Mouse (Mus musculus): Measurements from ENCODE around the gene Nup214.

Gene Nup214

GRCm38 (mm10) chr2:32068811-32069607 is 94.8 kb downstream of the Nup214 start:
- in situ Hi-C loops (cut with MboI) = no loop called here

- in situ Hi-C loops (cut with MboI) = no loop called here
Measured at GRCm38 (mm10) chr2:32070747-32071146, 96.5 kb downstream of the Nup214 start.

- in situ Hi-C loops (cut with MboI) = no loop called here
Measured at GRCm38 (mm10) chr2:32074404-32074803, 100.2 kb downstream of the Nup214 start.

GRCm38 (mm10) chr2:32075368-32075767 is 101.1 kb downstream of the Nup214 start:
- in situ Hi-C loops (cut with MboI) = no loop called here

DNA sequence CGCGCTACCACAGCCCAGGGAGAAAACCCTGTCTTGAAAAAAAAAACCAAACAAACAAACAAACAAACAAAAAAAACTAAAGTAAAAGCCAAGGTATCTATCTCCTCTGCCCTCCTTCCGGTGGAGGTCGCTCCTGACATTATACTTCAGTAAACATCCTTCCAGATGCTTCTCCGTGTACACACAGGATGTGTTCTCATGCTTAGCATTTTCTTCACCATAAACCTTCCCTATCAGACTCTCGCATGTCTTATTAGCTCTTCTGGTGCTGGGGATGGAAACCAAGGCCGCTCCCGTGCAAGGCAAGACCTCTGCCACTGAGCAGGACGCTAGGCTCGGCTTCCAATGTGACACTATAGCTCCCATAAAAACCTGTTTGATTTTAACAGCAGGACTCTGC is 103.5 kb downstream of the Nup214 start:
- in situ Hi-C loops (cut with MboI) = no loop called here

- in situ Hi-C loops (cut with MboI) = no loop called here
Measured at GRCm38 (mm10) chr2:32078522-32078921, 104.3 kb downstream of the Nup214 start.

GRCm38 (mm10) chr2:32079191-32079725 is 105.0 kb downstream of the Nup214 start:
- in situ Hi-C loops (cut with MboI) = no loop called here

- in situ Hi-C loops (cut with MboI) = no loop called here
Measured at GRCm38 (mm10) chr2:32080681-32081080, 106.4 kb downstream of the Nup214 start.

- in situ Hi-C loops (cut with MboI) = no loop called here
Measured at GRCm38 (mm10) chr2:32081296-32081929, 107.2 kb downstream of the Nup214 start.

DNA sequence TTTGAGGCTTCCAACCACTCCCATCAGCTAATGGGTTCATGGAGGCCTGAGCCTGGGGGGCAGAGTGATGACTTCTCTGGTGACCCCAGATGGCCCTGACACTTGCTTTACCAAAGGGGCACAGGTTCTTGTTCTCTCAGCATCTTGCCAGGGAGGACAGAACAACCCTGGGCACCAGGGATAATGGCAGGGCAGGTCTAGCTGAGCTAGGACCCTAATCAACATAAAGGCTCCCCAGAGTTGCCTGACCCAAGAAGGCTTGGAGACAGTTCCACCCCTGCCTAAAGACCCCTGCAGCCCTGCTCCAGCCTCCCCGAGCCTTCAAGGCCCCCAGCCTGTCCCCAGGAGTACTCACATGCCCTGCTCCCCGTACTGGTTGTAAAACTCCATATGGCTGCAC is 108.0 kb downstream of the Nup214 start:
- in situ Hi-C loops (cut with MboI) = no loop called here

GRCm38 (mm10) chr2:32083159-32084011 is 109.1 kb downstream of the Nup214 start:
- in situ Hi-C loops (cut with MboI) = no loop called here

DNA sequence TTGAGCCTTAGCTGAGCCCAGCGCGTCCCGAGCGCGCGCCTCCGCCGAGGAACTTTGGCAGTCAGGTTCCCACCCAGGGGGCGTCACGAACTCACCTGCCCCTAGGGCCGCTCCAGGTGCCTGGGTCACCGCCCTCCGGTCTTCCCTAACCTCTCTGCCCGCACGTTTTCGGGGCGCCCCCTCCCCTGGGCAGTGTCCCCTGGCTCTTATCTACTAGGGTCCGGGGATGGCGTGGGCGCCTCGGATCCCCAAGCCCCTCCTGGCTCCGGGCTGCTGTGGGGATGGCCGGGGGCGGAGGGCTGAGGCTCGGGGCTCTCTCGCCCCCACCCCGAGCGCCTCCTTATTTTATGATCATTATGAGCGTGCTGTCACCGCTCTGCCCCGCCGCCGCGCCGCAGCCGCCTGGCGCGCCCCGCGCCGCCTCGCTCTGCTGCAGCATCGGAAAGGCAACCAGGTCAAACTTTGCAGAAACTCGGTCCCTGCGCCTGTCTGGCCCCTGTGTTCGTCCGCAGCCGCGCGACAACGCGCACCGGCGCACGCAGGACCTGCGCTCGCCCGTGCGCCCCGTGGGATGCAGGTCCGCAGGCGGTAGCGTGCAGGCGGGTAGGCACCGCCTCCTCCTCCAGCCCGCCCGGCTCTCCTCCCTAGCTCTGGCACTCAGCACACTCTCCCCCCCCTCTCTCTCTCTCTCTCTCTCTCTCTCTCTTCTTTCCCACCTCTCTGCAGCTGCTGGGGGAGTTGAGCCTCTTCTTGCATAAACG is 110.1 kb downstream of the Nup214 start, which contains the start of gene Fam78a:
TSS of gene Fam78a (minus strand) at position 747 of the 761 bp plus-strand sequence.
- in situ Hi-C loops (cut with MboI) = no loop called here

DNA sequence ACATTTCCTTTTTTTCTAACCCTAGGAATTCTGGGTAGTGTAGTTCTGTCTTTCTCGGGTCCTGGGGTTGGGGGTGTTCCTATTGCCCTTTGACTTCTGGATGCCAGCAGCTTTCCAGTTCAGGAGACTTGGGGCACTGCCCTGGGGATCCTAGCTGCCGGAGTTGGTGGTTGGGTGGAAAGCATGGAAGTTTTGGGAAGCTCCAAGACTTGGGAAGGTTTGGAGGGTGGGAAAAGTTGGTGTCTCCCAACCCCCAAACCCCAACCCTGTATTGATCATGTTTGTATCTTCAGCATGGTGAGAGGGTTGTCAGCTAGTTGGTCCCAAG is 110.6 kb downstream of the Nup214 start:
- in situ Hi-C loops (cut with MboI) = no loop called here

DNA sequence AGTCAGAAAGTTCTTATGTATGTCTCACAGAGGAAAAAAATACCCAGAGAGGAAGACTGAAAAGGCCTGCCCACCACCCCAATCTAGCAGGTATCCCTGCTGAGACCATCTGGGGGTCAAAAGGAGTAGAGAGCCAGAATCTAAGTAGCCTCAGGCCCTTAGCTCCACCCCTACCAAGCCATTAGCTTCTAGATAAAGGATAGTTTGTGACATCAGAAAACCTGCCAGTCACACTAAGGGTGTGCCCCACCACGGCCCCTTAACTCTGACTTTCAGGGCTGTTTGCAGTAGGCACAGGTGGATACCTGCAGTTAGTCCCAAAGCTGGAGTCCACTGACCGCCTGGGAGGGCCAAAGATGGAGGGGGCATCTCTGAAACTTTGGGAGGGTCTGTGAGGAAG is 111.0 kb downstream of the Nup214 start:
- in situ Hi-C loops (cut with MboI) = no loop called here

- in situ Hi-C loops (cut with MboI) = no loop called here
Measured at GRCm38 (mm10) chr2:32087606-32088005, 113.4 kb downstream of the Nup214 start.

DNA sequence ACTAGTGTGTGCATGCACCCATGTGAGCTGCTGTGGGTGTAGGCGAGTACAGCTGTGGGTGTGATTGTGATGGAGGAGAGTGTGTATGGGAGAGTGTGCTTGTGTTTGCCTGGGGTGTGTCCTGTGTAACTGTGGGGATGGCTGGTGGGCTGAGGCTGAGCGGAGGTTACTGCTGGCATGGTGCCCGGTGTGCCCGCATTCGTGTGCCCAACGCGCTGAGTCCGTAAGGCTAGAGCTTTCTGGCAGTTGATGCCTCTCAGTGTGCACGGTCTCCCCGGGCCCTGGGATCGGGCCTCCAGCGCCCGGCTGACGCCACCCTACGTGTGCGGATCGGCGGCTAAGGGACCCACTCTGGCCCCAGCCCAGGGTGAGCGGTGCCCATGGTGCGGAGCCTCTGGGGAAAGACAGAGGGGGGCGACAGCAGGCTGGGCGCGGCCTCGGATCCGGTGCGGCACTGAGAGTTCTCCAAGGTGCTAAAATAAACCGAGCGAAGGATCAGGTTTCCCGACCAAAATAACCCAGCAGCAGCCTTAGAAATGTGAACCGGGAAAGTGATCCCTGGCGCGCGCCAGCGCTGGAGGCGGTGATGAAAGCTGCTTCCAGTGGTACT is 114.2 kb downstream of the Nup214 start:
- in situ Hi-C loops (cut with MboI) = no loop called here

DNA sequence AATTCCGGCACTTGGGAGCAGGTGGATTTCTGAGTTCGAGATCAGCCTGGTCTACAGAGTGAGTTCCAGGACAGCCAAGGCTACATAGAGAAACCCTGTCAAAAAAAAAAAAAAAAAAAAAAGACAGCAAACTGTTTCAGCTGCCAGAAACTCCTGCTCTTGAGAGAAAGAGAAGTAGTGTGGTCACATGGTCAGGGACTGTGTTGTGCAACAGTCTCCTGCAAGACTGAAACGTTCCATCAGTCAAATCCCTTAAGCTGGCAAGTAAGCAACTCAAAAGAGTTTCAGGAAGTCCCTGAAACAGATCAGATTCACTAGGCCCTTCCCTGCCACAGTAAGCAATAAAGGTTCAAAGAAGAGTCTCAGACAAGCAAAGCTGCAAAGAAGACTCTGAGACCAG is 115.4 kb downstream of the Nup214 start:
- in situ Hi-C loops (cut with MboI) = no loop called here

- in situ Hi-C loops (cut with MboI) = no loop called here
Measured at GRCm38 (mm10) chr2:32090145-32090544, 115.9 kb downstream of the Nup214 start.

DNA sequence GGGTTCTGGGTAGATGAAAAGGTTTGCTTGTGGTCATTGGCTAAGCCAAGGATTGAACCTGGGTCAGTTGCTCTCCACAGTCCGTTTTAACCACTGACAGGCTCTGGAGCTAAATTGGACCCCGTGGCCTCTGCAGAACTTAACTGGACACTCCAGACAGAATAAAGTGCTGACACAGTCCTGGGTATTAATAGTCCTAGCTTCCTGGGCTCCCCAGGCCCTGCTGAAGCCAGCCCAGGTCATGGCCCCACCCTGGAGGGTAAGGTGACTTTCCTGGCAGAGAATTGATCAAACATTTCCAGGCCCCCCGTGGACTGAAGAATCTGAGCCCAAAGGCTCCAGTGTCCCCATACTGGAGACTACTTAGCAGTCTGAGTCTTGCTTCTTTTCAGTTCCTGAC is 117.7 kb downstream of the Nup214 start:
- in situ Hi-C loops (cut with MboI) = no loop called here

- in situ Hi-C loops (cut with MboI) = no loop called here
Measured at GRCm38 (mm10) chr2:32094001-32094707, 119.9 kb downstream of the Nup214 start.

Measured in mature B cell (primary cell).